Mouse (Mus musculus): ENCODE measurements around the gene Gtdc1.
A peak's percentile ranks its signal among the peaks of the same experiment; 100 is the strongest.

Gtdc1 gene

GRCm38 (mm10) chr2:44927482-44927811 lies at the start of gene Gtdc1:
TSS of gene Gtdc1 (minus strand) at chr2:44927657.
- DNase-seq: no peak

- no peak for DNase-seq
Measured at GRCm38 (mm10) chr2:44977051-44977450, 49.6 kb upstream of the Gtdc1 start.

- no peak for DNase-seq
Measured at GRCm38 (mm10) chr2:44976484-44976883, 49.0 kb upstream of the Gtdc1 start.

- DNase-seq: no peak
Measured at GRCm38 (mm10) chr2:44973828-44974227, 46.4 kb upstream of the Gtdc1 start.

- DNase-seq: no peak
Measured at GRCm38 (mm10) chr2:44970087-44970646, 42.7 kb upstream of the Gtdc1 start.

GRCm38 (mm10) chr2:44969640-44970039 lies 42.2 kb upstream of the Gtdc1 start:
- DNase-seq: no peak

GRCm38 (mm10) chr2:44969226-44969625 lies 41.8 kb upstream of the Gtdc1 start:
- DNase-seq: no peak

GRCm38 (mm10) chr2:44965834-44966555 lies 38.5 kb upstream of the Gtdc1 start:
- no peak for DNase-seq

GRCm38 (mm10) chr2:44962620-44963019 lies 35.2 kb upstream of the Gtdc1 start:
- no peak for DNase-seq

GRCm38 (mm10) chr2:44961192-44961591 lies 33.7 kb upstream of the Gtdc1 start:
- no peak for DNase-seq

GRCm38 (mm10) chr2:44960561-44960960 lies 33.1 kb upstream of the Gtdc1 start:
- DNase-seq: no peak

- DNase-seq: no peak
Measured at GRCm38 (mm10) chr2:44957329-44957797, 29.9 kb upstream of the Gtdc1 start.

GRCm38 (mm10) chr2:44956232-44956631 lies 28.8 kb upstream of the Gtdc1 start:
- DNase-seq: no peak

- no peak for DNase-seq
Measured at GRCm38 (mm10) chr2:44955506-44955905, 28.0 kb upstream of the Gtdc1 start.

- DNase-seq: no peak
Measured at GRCm38 (mm10) chr2:44954180-44954579, 26.7 kb upstream of the Gtdc1 start.

GRCm38 (mm10) chr2:44952830-44953422 lies 25.5 kb upstream of the Gtdc1 start:
- no peak for DNase-seq

GRCm38 (mm10) chr2:44951651-44952213 lies 24.3 kb upstream of the Gtdc1 start:
- no peak for DNase-seq

- DNase-seq: no peak
Measured at GRCm38 (mm10) chr2:44944689-44945088, 17.2 kb upstream of the Gtdc1 start.

- no peak for DNase-seq
Measured at GRCm38 (mm10) chr2:44930951-44931350, 3.5 kb upstream of the Gtdc1 start.

- peak in 1 of 2 experiments; percentile 16 for DNase-seq
Measured at GRCm38 (mm10) chr2:44928631-44929030, 1.2 kb upstream of the Gtdc1 start.

- DNase-seq: peak; percentile 92
Measured at GRCm38 (mm10) chr2:44926683-44927481, 575 bp downstream of the Gtdc1 start.

GRCm38 (mm10) chr2:44926167-44926682 lies 1.2 kb downstream of the Gtdc1 start:
- no peak for DNase-seq

- DNase-seq: no peak
Measured at GRCm38 (mm10) chr2:44924618-44925017, 2.8 kb downstream of the Gtdc1 start.
